Mouse (Mus musculus): ENCODE results near the gene Zmiz1. TPM values are rescaled to one million over a fixed set of nuclear protein-coding genes. Genes with fewer than 3 reads are reported as not detected.

Gene Zmiz1
- 70.0 and 70.6 TPM in 2 replicates for polyA plus RNA-seq (2014; fragmentation: Nextera tagmentation; extraction: Ambion mirVana)

DNA sequence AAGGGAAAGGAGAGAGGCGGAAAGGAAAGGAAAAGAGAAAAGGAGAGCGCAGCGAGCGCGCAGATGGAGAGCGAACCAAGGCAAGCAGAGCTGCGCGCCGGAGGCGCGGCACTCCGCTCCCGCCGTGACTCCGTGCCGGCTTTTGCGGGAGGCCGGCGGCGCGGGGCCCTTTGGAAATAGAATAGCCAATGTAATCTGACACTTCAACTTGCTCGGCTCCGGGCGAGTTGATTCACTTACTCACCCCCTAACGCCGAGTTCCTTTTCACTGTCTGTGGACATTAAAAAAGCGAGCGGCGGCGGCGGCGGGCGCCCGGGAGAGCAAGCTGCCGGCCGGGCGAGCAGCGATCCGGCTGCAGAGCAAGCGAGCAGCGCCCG lies at the start of gene Zmiz1:
TSS of gene Zmiz1 (plus strand) at position 170 of the 378 bp plus-strand sequence.
- H3K4me1 ChIP-seq (replicated peaks; ENCODE audit: control insufficient read depth, insufficient read depth, low read length) = peaks cover 46% of the 10 kb centered on the region
- no peaks in the 10 kb centered on the region for H3K27me3 ChIP-seq (ENCODE audit: control insufficient read depth, insufficient read depth, low read length)
- ATAC-seq (ENCODE audit: low FRiP score) (peak; percentile 44), DNase-seq (ENCODE audit: low spot score) (peak; percentile 93)
- H3K4me2 ChIP-seq (replicated peaks) = peak within 1 kb of the TSS; percentile 84
- no peaks in the 10 kb centered on the region for H3K9me3 ChIP-seq (ENCODE audit: control insufficient read depth, low read length)
- H3K36me3 ChIP-seq (replicated peaks; ENCODE audit: control insufficient read depth, insufficient read depth) = no peaks in the 10 kb centered on the region
- WGBS = under 1% methylated on average over 42 of the region's 42 CpGs
- peak within 1 kb of the TSS; percentile 99 for H3K27ac ChIP-seq
- H3K9ac ChIP-seq = peak within 1 kb of the TSS; percentile 99
- H3K4me3 ChIP-seq (replicated peaks; ENCODE audit: low read length) = peak within 1 kb of the TSS; percentile 94

DNA sequence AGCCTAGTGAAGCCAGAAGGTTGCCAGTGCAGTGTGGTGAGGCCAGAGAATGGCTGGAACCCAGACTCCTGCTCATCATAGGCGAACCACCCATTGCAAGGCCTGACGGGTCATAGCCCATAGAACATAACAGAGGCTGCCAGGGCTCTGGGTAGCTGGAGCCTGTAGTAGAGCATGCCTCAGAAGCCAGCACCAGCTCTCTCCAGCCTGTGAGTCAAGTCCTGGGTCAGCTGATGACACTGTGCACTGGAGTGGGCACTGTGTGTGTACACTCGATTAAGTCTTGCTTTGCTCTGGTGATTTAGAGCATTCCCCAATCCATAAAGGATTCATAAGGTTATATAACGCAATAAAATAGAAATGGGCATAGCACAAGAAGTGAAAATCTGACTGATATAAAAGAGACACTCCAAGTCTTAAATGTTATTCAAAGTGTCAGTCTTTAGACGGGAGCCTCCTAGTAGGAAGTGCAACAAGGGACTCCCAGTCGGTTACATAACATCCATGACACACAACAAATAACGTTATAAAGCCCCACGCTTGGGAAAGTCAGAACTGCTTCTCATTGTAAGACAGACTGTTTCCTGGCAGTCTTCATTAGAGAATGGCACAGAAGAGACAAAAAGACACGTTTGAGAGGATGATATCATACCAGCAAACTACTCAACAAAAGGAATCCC lies 47.0 kb upstream of the Zmiz1 start:
- H3K27me3 ChIP-seq (ENCODE audit: control insufficient read depth, insufficient read depth, low read length) = no peaks in the 10 kb centered on the region
- no peaks in the 10 kb centered on the region for H3K4me1 ChIP-seq (replicated peaks; ENCODE audit: control insufficient read depth, insufficient read depth, low read length)
- no peak overlapping the region for H3K4me3 ChIP-seq (replicated peaks; ENCODE audit: low read length)
- WGBS = 81% methylated on average over 9 of the region's 9 CpGs
- H3K9me3 ChIP-seq (ENCODE audit: control insufficient read depth, low read length) = no peaks in the 10 kb centered on the region
- no peak for DNase-seq (ENCODE audit: low spot score)
- no peak overlapping the region for H3K9ac ChIP-seq
- H3K36me3 ChIP-seq (replicated peaks; ENCODE audit: control insufficient read depth, insufficient read depth) = no peaks in the 10 kb centered on the region
- ATAC-seq (ENCODE audit: low FRiP score) = no peak
- no peak overlapping the region for H3K27ac ChIP-seq
- H3K4me2 ChIP-seq (replicated peaks) = no peak overlapping the region

DNA sequence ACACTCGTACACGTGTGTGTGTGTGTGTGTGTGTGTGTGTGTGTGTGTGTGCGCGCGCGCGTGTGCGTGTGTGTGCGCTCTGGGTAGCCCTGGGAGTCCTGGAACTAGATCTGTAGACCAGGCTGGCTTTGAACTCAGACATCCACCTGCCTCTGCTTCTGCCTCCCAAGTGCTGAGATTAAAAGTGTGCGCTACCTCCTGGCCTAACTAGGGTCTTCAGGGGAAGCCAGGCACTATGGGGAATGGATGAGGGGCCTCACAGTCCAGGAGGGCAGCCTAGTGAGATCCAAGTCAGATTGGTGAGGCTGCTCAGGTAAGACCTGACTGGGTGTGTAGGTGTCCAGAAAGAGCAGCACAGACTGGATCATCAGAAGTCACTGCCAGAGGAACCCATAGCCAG lies 46.2 kb upstream of the Zmiz1 start:
- DNase-seq (ENCODE audit: low spot score) (no peak), ATAC-seq (ENCODE audit: low FRiP score) (no peak)
- H3K4me1 ChIP-seq (replicated peaks; ENCODE audit: control insufficient read depth, insufficient read depth, low read length) = no peaks in the 10 kb centered on the region
- H3K4me3 ChIP-seq (replicated peaks; ENCODE audit: low read length) = no peak overlapping the region
- H3K4me2 ChIP-seq (replicated peaks) = no peak overlapping the region
- WGBS = 98% methylated on average over 10 of the region's 10 CpGs
- no peaks in the 10 kb centered on the region for H3K36me3 ChIP-seq (replicated peaks; ENCODE audit: control insufficient read depth, insufficient read depth)
- H3K9me3 ChIP-seq (ENCODE audit: control insufficient read depth, low read length) = no peaks in the 10 kb centered on the region
- no peaks in the 10 kb centered on the region for H3K27me3 ChIP-seq (ENCODE audit: control insufficient read depth, insufficient read depth, low read length)
- H3K9ac ChIP-seq = no peak overlapping the region
- no peak overlapping the region for H3K27ac ChIP-seq

DNA sequence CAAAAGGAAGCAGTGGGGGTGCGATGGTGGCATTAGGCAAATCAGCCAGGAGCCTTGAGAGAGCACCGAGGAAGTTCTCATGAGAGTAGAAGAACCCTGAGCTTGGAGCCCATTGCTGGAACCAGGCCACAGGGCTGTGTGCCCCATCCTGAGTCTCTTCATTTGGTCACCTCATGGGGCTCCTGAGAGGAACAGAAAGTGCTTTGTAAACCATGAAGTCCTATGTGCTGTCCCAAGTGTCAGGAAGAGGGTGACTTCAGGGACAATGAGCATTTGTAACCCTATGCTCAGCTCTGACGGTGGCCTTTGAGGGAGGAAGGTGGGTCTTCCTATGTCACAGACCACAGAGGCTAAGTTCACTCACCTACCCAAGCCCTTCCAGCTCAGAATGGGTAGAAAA lies 45.5 kb upstream of the Zmiz1 start:
- Histone ChIP-seq H3K9me3 (ENCODE audit: control insufficient read depth, low read length) (no peaks in the 10 kb centered on the region), H3K9ac (no peak overlapping the region), H3K27ac (no peak overlapping the region), H3K4me3 (replicated peaks; ENCODE audit: low read length) (no peak overlapping the region), H3K27me3 (ENCODE audit: control insufficient read depth, insufficient read depth, low read length) (no peaks in the 10 kb centered on the region), H3K4me1 (replicated peaks; ENCODE audit: control insufficient read depth, insufficient read depth, low read length) (no peaks in the 10 kb centered on the region), H3K4me2 (replicated peaks) (no peak overlapping the region), H3K36me3 (replicated peaks; ENCODE audit: control insufficient read depth, insufficient read depth) (no peaks in the 10 kb centered on the region)
- no peak for ATAC-seq (ENCODE audit: low FRiP score)
- no peak for DNase-seq (ENCODE audit: low spot score)
- 75% methylated on average over 3 of the region's 3 CpGs for WGBS

DNA sequence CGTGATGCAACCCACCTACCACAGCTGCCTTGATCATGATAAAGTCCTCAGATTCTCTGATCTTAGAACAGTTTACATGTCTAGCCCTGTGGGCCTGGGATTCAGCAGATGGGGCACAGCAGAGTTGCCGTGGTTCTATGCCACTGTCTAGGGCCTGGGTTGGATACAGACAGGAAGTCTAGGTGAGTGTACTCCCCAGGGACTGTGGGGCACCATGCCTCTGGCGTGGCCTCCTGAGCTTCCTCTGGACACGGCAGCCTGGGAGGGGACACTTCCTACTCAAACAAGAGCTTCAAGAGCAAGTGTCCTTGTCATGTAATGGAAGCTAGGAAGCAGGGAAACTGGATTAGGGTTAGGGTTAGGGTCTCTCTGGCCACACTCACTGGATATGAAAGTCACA lies 44.9 kb upstream of the Zmiz1 start:
- WGBS = 81% methylated on average over 4 of the region's 4 CpGs
- H3K4me1 ChIP-seq (replicated peaks; ENCODE audit: control insufficient read depth, insufficient read depth, low read length) = no peaks in the 10 kb centered on the region
- DNase-seq (ENCODE audit: low spot score) (no peak), ATAC-seq (ENCODE audit: low FRiP score) (no peak)
- no peak overlapping the region for H3K4me3 ChIP-seq (replicated peaks; ENCODE audit: low read length)
- no peaks in the 10 kb centered on the region for H3K9me3 ChIP-seq (ENCODE audit: control insufficient read depth, low read length)
- H3K4me2 ChIP-seq (replicated peaks) = no peak overlapping the region
- no peaks in the 10 kb centered on the region for H3K36me3 ChIP-seq (replicated peaks; ENCODE audit: control insufficient read depth, insufficient read depth)
- no peaks in the 10 kb centered on the region for H3K27me3 ChIP-seq (ENCODE audit: control insufficient read depth, insufficient read depth, low read length)
- H3K27ac ChIP-seq = no peak overlapping the region
- no peak overlapping the region for H3K9ac ChIP-seq

DNA sequence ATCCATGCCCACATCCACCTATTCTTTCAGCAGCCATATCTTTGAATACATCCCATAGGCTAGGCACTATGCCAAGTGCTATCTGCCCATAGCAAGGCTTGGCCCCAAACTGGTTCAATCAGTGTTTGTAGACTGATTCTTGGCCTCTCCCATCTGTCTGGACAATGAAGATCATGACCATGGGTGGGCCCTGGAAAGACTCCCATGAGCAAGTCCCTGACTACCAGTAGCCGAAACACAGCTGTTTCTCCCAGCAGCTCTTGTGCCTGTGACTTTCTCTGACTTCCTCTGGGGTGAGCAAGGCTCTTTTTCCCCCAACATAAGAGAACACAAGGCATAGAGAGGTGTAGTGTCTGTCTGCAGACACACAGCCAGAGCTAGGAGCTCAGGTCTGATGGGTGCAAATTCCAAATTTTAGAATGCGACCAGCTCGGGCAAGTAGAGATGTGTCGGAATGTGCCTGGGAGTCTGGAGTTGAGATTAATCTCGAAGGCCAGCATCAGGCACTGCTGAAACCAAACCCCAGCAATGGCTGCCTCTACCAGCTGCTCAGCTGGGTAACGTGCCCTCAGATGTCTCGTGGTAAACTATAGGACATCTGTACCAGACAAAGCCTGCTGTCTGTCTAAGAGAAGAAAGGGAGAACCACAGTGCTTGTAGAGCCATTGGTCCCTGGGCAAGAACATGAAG lies 38.8 kb upstream of the Zmiz1 start:
- no peak overlapping the region for H3K4me2 ChIP-seq (replicated peaks)
- DNase-seq (ENCODE audit: low spot score) = no peak
- ATAC-seq (ENCODE audit: low FRiP score) = no peak
- no peaks in the 10 kb centered on the region for H3K27me3 ChIP-seq (ENCODE audit: control insufficient read depth, insufficient read depth, low read length)
- no peak overlapping the region for H3K4me3 ChIP-seq (replicated peaks; ENCODE audit: low read length)
- peaks cover 14% of the 10 kb centered on the region for H3K4me1 ChIP-seq (replicated peaks; ENCODE audit: control insufficient read depth, insufficient read depth, low read length)
- peak overlapping the region; percentile 55; the same call in 1 of the 2 replicates for H3K27ac ChIP-seq
- no peaks in the 10 kb centered on the region for H3K36me3 ChIP-seq (replicated peaks; ENCODE audit: control insufficient read depth, insufficient read depth)
- no peaks in the 10 kb centered on the region for H3K9me3 ChIP-seq (ENCODE audit: control insufficient read depth, low read length)
- H3K9ac ChIP-seq = no peak overlapping the region
- WGBS = 74% methylated on average over 7 of the region's 7 CpGs

DNA sequence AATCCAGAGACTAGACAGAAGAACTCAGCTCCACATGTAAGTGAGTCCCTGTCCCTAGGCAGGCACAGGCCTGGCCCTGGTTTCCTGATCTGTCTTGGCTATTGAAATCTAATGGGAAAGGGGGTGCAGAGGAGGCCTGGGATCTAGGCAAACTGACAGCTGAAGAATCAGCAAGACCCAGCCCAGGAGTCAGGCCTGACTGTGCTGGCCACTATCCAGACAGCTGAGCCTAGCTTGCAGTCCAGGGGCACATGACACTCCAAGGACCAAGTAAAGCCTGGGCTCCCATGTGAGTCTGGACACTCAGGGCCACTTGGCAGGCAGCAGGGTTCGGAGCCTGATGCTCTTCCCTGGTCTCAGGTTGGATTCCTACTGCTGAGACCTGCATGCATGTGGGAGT lies 38.0 kb upstream of the Zmiz1 start:
- no peak for DNase-seq (ENCODE audit: low spot score)

DNA sequence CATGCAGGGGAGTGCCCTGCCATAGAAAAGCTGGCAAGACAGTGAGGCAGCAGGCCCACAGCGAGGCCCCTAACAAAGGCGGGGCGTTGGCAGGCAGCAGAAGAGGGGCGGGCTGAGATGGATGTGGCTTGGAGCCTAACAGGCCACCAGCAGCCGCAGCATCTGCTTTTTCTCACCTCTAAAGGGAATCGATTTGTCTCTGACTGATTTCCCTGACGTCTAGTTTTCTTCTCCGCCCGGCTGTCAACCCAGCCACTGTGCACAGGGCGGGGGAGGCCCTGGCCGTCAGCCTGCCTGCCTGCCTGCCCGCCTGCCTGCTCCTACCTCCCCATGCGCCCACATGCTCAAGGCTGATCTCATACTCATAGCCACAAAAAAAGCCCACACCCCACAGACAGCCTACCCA lies 37.4 kb upstream of the Zmiz1 start:
- Histone ChIP-seq H3K9me3 (ENCODE audit: control insufficient read depth, low read length) (no peaks in the 10 kb centered on the region), H3K4me1 (replicated peaks; ENCODE audit: control insufficient read depth, insufficient read depth, low read length) (peaks cover 14% of the 10 kb centered on the region), H3K27me3 (ENCODE audit: control insufficient read depth, insufficient read depth, low read length) (no peaks in the 10 kb centered on the region), H3K4me2 (replicated peaks) (no peak overlapping the region), H3K4me3 (replicated peaks; ENCODE audit: low read length) (no peak overlapping the region), H3K27ac (peak overlapping the region; percentile 89), H3K36me3 (replicated peaks; ENCODE audit: control insufficient read depth, insufficient read depth) (no peaks in the 10 kb centered on the region), H3K9ac (peak overlapping the region; percentile 41; the same call in 1 of the 2 replicates)
- peak; percentile 63 for DNase-seq (ENCODE audit: low spot score)
- ATAC-seq (ENCODE audit: low FRiP score) = peak; percentile 85
- 22% methylated on average over 13 of the region's 13 CpGs for WGBS

More for the DNA sequence above, 38.0 kb upstream of the Zmiz1 start:
- H3K4me2 ChIP-seq (replicated peaks) = no peak overlapping the region
- no peaks in the 10 kb centered on the region for H3K36me3 ChIP-seq (replicated peaks; ENCODE audit: control insufficient read depth, insufficient read depth)
- 80% methylated on average over 1 of the region's 1 CpGs for WGBS
- H3K9me3 ChIP-seq (ENCODE audit: control insufficient read depth, low read length) = no peaks in the 10 kb centered on the region
- H3K4me3 ChIP-seq (replicated peaks; ENCODE audit: low read length) = no peak overlapping the region
- H3K27me3 ChIP-seq (ENCODE audit: control insufficient read depth, insufficient read depth, low read length) = no peaks in the 10 kb centered on the region
- peak; percentile 56 for ATAC-seq (ENCODE audit: low FRiP score)
- peak overlapping the region; percentile 89 for H3K27ac ChIP-seq
- H3K4me1 ChIP-seq (replicated peaks; ENCODE audit: control insufficient read depth, insufficient read depth, low read length) = peaks cover 14% of the 10 kb centered on the region
- peak overlapping the region; percentile 41 for H3K9ac ChIP-seq

DNA sequence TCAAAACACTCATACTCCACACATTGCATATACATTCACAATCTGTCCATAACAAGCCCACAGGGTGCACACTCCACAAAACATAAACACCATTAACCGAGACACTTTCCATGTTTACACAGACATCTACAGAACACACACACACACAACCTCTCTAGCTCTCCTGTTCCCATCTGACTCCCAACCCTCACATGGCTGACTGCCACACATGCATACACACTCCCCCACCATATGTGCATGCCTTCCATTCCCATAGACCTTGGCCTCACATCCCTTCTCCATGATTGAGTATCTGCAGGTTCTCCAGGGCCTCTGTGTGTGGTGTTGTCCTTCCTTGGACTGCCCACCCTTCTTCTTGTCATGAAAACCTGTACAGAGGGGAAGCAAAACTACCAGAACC lies 36.0 kb upstream of the Zmiz1 start:
- DNase-seq (ENCODE audit: low spot score) = no peak
- Histone ChIP-seq H3K4me1 (replicated peaks; ENCODE audit: control insufficient read depth, insufficient read depth, low read length) (peaks cover 14% of the 10 kb centered on the region), H3K4me2 (replicated peaks) (no peak overlapping the region), H3K27ac (no peak overlapping the region), H3K9ac (no peak overlapping the region), H3K27me3 (ENCODE audit: control insufficient read depth, insufficient read depth, low read length) (no peaks in the 10 kb centered on the region), H3K36me3 (replicated peaks; ENCODE audit: control insufficient read depth, insufficient read depth) (no peaks in the 10 kb centered on the region), H3K9me3 (ENCODE audit: control insufficient read depth, low read length) (no peaks in the 10 kb centered on the region), H3K4me3 (replicated peaks; ENCODE audit: low read length) (no peak overlapping the region)
- 76% methylated on average over 1 of the region's 1 CpGs for WGBS
- no peak for ATAC-seq (ENCODE audit: low FRiP score)
